Mouse (Mus musculus) left cerebral cortex, postnatal 4 days (tissue): ENCODE data around the gene Mrpl48. TPM values are rescaled to one million over a fixed set of nuclear protein-coding genes. Genes with fewer than 3 reads are reported as not detected.

ENCODE experiments used
- DNase-seq: peaks from one replicate; pipeline ENCODE4 v3.0.0-alpha.2; 2022
- intact Hi-C: fragments of 180-260 bp; cut with DNase I; formaldehyde crosslinking; loops from one replicate; pipeline ENCODE4 v1.15.1; 2025
- total RNA-seq, 2 experiments: library from RNA; stranded (reverse); gene quantifications; 2 replicates each; pipeline ENCODE4 v1.2.3; 2021

Gene Mrpl48
- total RNA-seq, 2 experiments from 2014 or later: 44.9 to 47.4 TPM

DNA sequence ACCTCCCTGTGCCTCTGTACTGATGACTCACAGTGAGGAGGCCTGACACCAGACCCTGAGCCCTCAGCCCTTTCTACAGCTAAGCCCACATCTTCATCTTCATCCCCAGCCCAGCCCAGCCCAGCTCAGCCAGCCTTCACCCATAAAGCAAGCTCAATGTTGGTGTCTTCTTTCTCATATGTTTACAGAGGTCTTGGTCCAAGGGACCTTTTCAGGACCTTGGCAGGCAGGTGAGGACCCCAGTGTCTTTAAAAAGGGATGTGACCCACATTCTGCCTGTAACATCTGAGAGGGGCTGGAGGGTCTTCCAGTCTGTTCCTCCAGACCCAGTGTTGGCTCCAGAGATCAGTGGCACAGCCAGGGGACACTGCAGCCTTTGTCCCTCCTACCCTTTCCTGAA lies 108.6 kb downstream of the Mrpl48 start:
- DNase-seq: no peak
- intact Hi-C loops: no loop called here

- DNase-seq: no peak
- intact Hi-C loops: no loop called here
These were observed 110.1 kb downstream of the Mrpl48 start for GRCm38 (mm10) chr7:100497982-100498381.

GRCm38 (mm10) chr7:100497402-100497801 lies 110.7 kb downstream of the Mrpl48 start:
- intact Hi-C loops: no loop called here
- DNase-seq: no peak

- no peak for DNase-seq
- intact Hi-C loops: no loop called here
These were observed 111.3 kb downstream of the Mrpl48 start for GRCm38 (mm10) chr7:100496791-100497190.

GRCm38 (mm10) chr7:100496371-100496770 lies 111.7 kb downstream of the Mrpl48 start:
- no peak for DNase-seq
- intact Hi-C loops: no loop called here

Other genes starting within 250 kb of the Mrpl48 start
- gene C2cd3, start 236.1 kb downstream of the Mrpl48 start, total RNA-seq: 10 to 100 TPM; 19.2 to 22.8 TPM
- 100 to 1,000 TPM; 103 to 108 TPM for gene Ppme1, start 236.0 kb downstream of the Mrpl48 start, total RNA-seq
- under 1 TPM in 1 of 2 experiments, not detected in 1; 0.28 TPM for gene Ucp3, start 135.3 kb downstream of the Mrpl48 start, total RNA-seq
- 10 to 100 TPM; 46.2 to 47.2 TPM for gene Ucp2, start 115.0 kb downstream of the Mrpl48 start, total RNA-seq
- under 1 TPM; 0.38 to 0.62 TPM for gene Dnajb13, start 93.3 kb downstream of the Mrpl48 start, total RNA-seq
- 1 to 10 TPM; 8.9 to 9.0 TPM for gene Coa4, start 71.2 kb downstream of the Mrpl48 start, total RNA-seq
- gene Rab6a, start 891 bp downstream of the Mrpl48 start, total RNA-seq: 100 to 1,000 TPM; 298 to 307 TPM
- 10 to 100 TPM; 11.6 to 14.3 TPM for gene Plekhb1, start 54.1 kb upstream of the Mrpl48 start, total RNA-seq
- gene Fam168a, start 98.3 kb upstream of the Mrpl48 start, total RNA-seq: 100 to 1,000 TPM; 240 to 242 TPM